Mouse (Mus musculus): ENCODE results near the gene Map3k13.

- TF ChIP-seq CTCF (IDR thresholded peaks at IDR 0.05; ENCODE audit: control insufficient read depth, insufficient read depth, insufficient read length), result no peak
- TF ChIP-seq CEBPB (IDR thresholded peaks at IDR 0.05; ENCODE audit: low read depth), result no peak
Observed at GRCm38 (mm10) chr16:21969874-21970273, 175.7 kb downstream of the Map3k13 start.
